Mouse (Mus musculus) G1E (cell line): ENCODE results near the gene Hsd3b5.

ENCODE experiments used
- CTCF ChIP-seq: IDR thresholded peaks from 2 replicates; pipeline ENCODE4 v1.5.1; 2012; ENCODE audit warnings: low read depth, low read length, inconsistent platforms, mixed read lengths
- POLR2AphosphoS5 ChIP-seq: IDR thresholded peaks from 2 replicates; pipeline ENCODE4 v1.6.1; 2012; ENCODE audit warnings: low read depth, low read length, inconsistent platforms; ENCODE audit not compliant: insufficient replicate concordance

- TF ChIP-seq POLR2AphosphoS5 (no peak), CTCF (no peak)
Measured at GRCm38 (mm10) chr3:98588707-98589106, 41.3 kb downstream of the Hsd3b5 start, which contains the start of gene Gm10681.
